Mouse (Mus musculus) cortical plate, adult 2 months (tissue): Measurements from ENCODE around the gene Igfbp4.

Experiments used
- CTCF ChIP-seq: fragments of 200-500 bp; IDR thresholded peaks from 2 replicates; pipeline ENCODE4 v1.5.1; 2011; ENCODE audit warnings: mild to moderate bottlenecking, control low read depth, low read length; ENCODE audit not compliant: insufficient read depth; ENCODE audit errors: extremely low read depth
- POLR2A ChIP-seq: fragments of 200-500 bp; IDR thresholded peaks from 2 replicates; pipeline ENCODE4 v1.6.1; 2011; ENCODE audit warnings: mild to moderate bottlenecking, low read length, control low read depth; ENCODE audit not compliant: insufficient read depth; ENCODE audit errors: extremely low read depth

DNA sequence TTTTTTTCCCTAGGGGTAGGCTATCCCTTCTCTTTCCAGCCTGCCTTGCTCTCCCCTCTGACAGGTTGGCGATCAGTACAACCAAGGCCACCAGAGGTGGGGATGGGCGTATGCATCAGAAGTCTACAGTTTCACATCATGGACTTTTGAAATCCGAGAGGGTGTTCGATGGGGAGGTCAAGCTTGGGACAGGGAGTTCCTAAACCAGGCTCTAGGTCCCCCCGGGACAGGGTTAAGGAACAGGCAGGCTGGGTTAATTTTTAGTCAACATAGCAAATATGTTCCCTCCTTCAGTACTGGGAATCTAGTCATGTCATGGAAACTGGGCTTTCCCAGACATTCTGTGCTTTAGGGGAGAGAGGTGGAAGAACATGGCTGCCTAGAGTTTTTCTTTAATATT, 3.3 kb downstream of the Igfbp4 start:
- no peak for TF ChIP-seq POLR2A
- TF ChIP-seq CTCF, result no peak
